Mouse (Mus musculus) intestine, embryonic 14.5 days (tissue): Measurements from ENCODE around the gene Rab42. TPM values are rescaled to one million over a fixed set of nuclear protein-coding genes. Genes with fewer than 3 reads are reported as not detected.

Source experiments
- ATAC-seq: fragments of 200-750 bp; cut with Nextera tagmentation; replicated peaks from 2 replicates; pipeline ENCODE4 v1.8.0; 2017; ENCODE audit warnings: low read depth, moderate number of reproducible peaks, moderate TSS enrichment, moderate library complexity; ENCODE audit not compliant: low FRiP score, low TSS enrichment
- DNase-seq: peaks from one replicate; pipeline ENCODE4 v3.0.0-alpha.2; 2018; ENCODE audit warnings: low spot score
- H3K27ac ChIP-seq: fragments of 300-500 bp; sonication (generic); 2 replicates; pipeline ENCODE4 v1.5.1; 2014; ENCODE audit warnings: low read depth, mild to moderate bottlenecking, control low read depth
- H3K27me3 ChIP-seq: fragments of 300-500 bp; sonication (generic); replicated peaks from 2 replicates; pipeline ENCODE4 v1.6.1; 2014; ENCODE audit warnings: low read length, control low read depth; ENCODE audit not compliant: control insufficient read depth, insufficient read depth
- H3K36me3 ChIP-seq: fragments of 300-500 bp; sonication (generic); 2 replicates; pipeline ENCODE4 v1.6.1; 2014; ENCODE audit warnings: low read length, control low read depth; ENCODE audit not compliant: control insufficient read depth, insufficient read depth
- H3K4me1 ChIP-seq: fragments of 300-500 bp; sonication (generic); replicated peaks from 2 replicates; pipeline ENCODE4 v1.6.1; 2014; ENCODE audit warnings: low read length, control low read depth, mixed read lengths; ENCODE audit not compliant: control insufficient read depth, insufficient read depth
- H3K4me2 ChIP-seq: fragments of 300-500 bp; sonication (generic); 2 replicates; pipeline ENCODE4 v1.6.1; 2014; ENCODE audit warnings: low read length
- H3K4me3 ChIP-seq: fragments of 300-500 bp; sonication (generic); 2 replicates; pipeline ENCODE4 v1.5.1; 2014; ENCODE audit warnings: low read depth, low read length, control low read depth, mixed read lengths
- H3K9ac ChIP-seq: fragments of 300-500 bp; sonication (generic); 2 replicates; pipeline ENCODE4 v1.6.1; 2014; ENCODE audit warnings: mild to moderate bottlenecking, low read length
- H3K9me3 ChIP-seq: fragments of 300-500 bp; sonication (generic); 2 replicates; pipeline ENCODE4 v1.6.1; 2016; ENCODE audit warnings: low read length, control low read depth; ENCODE audit not compliant: control insufficient read depth
- WGBS: fragments of 180-500 bp; shearing (Covaris S2); extraction: QIAGEN DNeasy Blood & Tissue Kit; methylation state at CpG from one replicate; pipeline ENCODE4 v1.1.7; 2014; 5-methylcytosine and 5-hydroxymethylcytosine counted together
- polyA plus RNA-seq: library from polyadenylated mRNA; unstranded; fragments of >200 nt; fragmentation: Nextera tagmentation; extraction: Ambion mirVana; gene quantifications from 2 replicates; pipeline ENCODE4 v1.2.1, GENCODE M21; 2014

Rab42 gene
- polyA plus RNA-seq, 1 experiment from 2014 or later: 1.6 TPM

DNA sequence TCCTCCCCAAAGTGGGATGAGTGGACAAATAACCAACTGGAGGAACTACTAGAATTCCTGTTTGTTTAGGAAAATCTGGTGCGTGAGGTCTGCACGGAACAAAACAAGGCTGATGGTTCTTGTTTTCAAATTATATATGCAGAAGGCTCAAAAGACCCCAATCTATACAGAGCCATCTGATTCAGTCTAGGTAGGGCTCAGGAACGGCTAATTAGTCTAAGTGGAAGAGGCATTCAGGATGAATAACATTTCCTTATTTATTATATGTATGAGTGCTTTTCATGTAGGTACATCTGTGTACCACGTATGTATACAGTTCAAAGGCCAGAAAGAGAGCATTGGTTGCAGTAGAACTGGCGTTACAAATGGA lies 42.6 kb upstream of the Rab42 start:
- DNase-seq: no peak
- H3K27me3 ChIP-seq: no peaks in the 10 kb centered on the region
- H3K27ac ChIP-seq: 0 out of 2 replicates have a peak overlapping the region, but pooled peaks have one; percentile 67
- peak; percentile 2; the same call in 1 of the 2 replicates for ATAC-seq
- peaks cover 6% of the 10 kb centered on the region for H3K36me3 ChIP-seq
- 44% methylated on average over 5 of the region's 5 CpGs for WGBS
- peak overlapping the region; percentile 88; the same call in 1 of the 2 replicates for H3K9ac ChIP-seq
- H3K9me3 ChIP-seq: no peaks in the 10 kb centered on the region
- peak overlapping the region; percentile 88; the same call in 1 of the 2 replicates for H3K4me2 ChIP-seq
- H3K4me1 ChIP-seq: peaks cover 12% of the 10 kb centered on the region
- peak overlapping the region; percentile 79; the same call in 1 of the 2 replicates for H3K4me3 ChIP-seq

DNA sequence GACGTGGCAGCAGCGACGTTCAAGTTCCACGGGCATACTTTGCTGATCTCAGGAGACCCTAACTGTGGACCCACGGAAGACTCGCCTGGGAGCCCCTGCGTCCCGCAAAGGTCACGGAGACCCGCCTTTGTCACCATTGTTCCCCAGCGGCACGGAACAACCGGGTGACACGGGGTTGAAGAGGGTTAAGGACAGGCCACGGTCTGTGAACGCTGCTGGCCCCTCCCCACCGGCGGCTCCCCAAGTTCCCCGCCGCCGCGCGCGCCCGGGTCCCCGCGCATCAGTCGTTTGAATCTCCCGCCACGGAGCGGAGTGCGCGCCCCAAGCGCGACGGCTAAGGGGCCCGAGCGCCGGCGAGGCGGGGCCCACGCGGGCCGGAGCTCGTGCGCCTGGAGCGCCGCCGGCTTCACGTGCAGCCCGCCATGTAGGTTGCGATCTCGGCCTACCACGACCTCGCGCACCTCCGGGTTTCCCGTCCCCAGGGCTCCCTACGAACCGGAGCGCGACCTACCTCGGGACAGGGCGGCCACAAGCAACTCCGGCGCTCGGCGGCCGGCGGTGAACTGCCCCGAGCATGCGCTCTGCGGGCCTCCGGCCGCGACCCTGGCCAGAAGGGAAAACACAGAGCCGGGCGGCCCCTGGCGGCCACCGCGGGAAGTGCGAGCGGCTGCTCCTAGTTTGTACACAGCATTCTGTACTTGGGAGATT lies 42.1 kb upstream of the Rab42 start:
- Histone ChIP-seq H3K9ac (peak overlapping the region; percentile 88), H3K4me1 (peaks cover 12% of the 10 kb centered on the region), H3K9me3 (no peaks in the 10 kb centered on the region), H3K4me2 (peak overlapping the region; percentile 88), H3K27ac (peak overlapping the region; percentile 67), H3K4me3 (peak overlapping the region; percentile 79), H3K27me3 (no peaks in the 10 kb centered on the region), H3K36me3 (peaks cover 5% of the 10 kb centered on the region; the same call in 1 of the 2 replicates)
- peak; percentile 85 for ATAC-seq
- DNase-seq: peak; percentile 99
- under 1% methylated on average over 83 of the region's 83 CpGs for WGBS

DNA sequence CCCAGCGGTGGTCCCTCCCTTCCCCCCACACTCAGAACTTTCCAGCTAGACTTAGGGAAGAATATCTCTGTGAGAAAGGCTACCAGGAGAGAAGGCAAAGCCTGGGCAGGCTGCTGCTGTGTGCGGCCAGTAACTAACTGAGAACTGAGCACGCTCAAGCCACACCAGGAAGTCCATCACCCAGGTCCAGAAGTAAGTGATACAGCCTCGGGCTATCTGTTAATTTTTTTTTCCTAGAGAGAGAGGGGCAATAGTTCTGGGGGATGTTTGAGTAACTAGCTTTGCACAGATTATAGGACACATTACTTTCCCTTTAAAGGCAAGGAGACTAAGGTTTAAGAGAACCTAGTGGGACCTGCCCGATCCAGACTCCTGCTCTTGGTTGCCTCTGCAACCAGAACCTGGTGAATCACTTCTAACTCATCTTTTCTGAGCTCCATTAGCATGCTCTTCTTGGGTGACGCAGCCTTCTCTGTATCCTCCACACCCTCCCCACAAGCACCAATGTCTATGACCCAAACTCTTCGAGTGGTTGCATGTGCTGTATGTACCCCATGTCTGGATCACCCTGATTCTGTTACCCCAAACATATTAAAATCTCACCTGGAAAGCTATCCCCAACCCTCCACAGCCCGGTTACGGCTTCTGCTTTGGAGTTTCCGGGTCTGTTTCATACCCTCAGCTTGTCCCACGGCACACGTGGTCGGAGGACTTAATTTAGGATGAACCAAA lies 41.4 kb upstream of the Rab42 start:
- H3K4me1 ChIP-seq: peaks cover 12% of the 10 kb centered on the region
- DNase-seq (peak; percentile 76), ATAC-seq (no peak; the same call in 1 of the 2 replicates)
- H3K27ac ChIP-seq: peak overlapping the region; percentile 67; the same call in 1 of the 2 replicates
- peak overlapping the region; percentile 88 for H3K9ac ChIP-seq
- 6% methylated on average over 13 of the region's 13 CpGs for WGBS
- H3K27me3 ChIP-seq: no peaks in the 10 kb centered on the region
- H3K4me3 ChIP-seq: peak overlapping the region; percentile 79
- peaks cover 10% of the 10 kb centered on the region for H3K36me3 ChIP-seq
- H3K9me3 ChIP-seq: no peaks in the 10 kb centered on the region
- peak overlapping the region; percentile 88 for H3K4me2 ChIP-seq

DNA sequence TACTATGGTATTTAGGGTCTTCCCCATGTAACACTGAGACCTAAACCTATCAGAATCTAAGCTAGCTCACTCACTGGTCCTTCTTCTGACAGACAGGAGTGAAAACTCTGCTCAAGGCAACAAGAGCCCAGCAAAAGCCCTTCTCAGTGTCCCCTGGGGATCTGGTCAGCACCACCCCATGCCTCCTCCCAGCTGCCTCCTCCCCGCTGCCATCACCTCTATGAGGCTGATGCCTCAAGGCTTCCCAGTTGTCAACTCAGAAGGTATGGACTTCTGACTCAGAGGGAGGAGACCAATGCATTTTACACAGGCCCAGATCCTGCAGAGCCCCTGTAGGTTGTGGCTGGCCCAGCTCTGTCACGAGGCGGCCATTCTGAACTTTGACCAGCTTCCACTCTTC lies 38.3 kb upstream of the Rab42 start:
- Histone ChIP-seq H3K36me3 (peaks cover 39% of the 10 kb centered on the region), H3K4me1 (peaks cover 12% of the 10 kb centered on the region), H3K4me2 (no peak overlapping the region), H3K27ac (no peak overlapping the region), H3K9me3 (no peaks in the 10 kb centered on the region), H3K9ac (no peak overlapping the region), H3K27me3 (no peaks in the 10 kb centered on the region), H3K4me3 (no peak overlapping the region)
- WGBS: 86% methylated on average over 3 of the region's 3 CpGs
- ATAC-seq: no peak
- no peak for DNase-seq

DNA sequence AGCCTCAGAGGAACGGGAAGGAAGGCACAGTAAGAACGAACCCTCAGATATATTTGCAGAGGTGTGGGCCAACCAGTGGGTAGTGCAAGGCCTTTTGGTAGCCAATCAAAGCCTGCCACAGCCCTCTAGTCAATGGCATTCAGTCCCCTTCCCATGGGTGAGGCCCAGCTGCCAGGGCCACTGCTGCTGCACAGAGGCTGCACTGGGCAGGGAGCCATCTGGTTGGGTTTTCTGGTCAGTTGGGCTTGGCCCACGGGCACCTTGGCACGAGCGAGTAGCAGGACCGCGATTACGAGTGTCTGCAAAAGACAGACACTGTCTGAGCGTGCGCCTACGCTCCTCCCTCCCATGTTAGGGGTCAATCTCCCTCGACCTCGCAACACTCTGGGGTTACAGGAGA lies 35.8 kb upstream of the Rab42 start:
- DNase-seq (no peak), ATAC-seq (no peak)
- H3K4me3 ChIP-seq: no peak overlapping the region
- no peaks in the 10 kb centered on the region for H3K9me3 ChIP-seq
- no peak overlapping the region for H3K9ac ChIP-seq
- peaks cover 60% of the 10 kb centered on the region for H3K36me3 ChIP-seq
- 94% methylated on average over 13 of the region's 13 CpGs for WGBS
- H3K27ac ChIP-seq: no peak overlapping the region
- H3K4me1 ChIP-seq: peaks cover 4% of the 10 kb centered on the region; the same call in 1 of the 2 replicates
- H3K4me2 ChIP-seq: no peak overlapping the region
- H3K27me3 ChIP-seq: no peaks in the 10 kb centered on the region

DNA sequence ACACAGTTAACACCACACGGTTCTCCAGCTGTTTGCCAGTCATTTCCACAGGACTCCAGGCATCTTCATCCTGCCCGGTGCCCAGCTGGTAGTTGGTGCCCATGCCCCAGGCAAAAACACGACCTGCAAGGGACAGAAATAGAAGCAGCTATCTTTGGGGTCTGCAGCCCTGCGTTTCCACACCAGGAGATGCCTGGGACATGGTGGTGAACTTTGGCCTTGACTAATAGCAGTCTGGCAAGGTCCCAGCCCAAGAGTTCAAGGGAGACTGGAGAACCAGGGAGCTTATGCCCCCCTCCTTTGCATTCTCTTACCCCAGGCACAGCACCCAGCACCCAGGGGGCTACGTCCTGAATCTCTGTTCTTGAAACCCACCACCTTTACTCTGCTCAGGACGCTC lies 29.7 kb upstream of the Rab42 start:
- ATAC-seq (no peak), DNase-seq (no peak)
- no peaks in the 10 kb centered on the region for H3K9me3 ChIP-seq
- H3K4me3 ChIP-seq: no peak overlapping the region
- WGBS: 86% methylated on average over 6 of the region's 6 CpGs
- no peak overlapping the region for H3K9ac ChIP-seq
- no peaks in the 10 kb centered on the region for H3K27me3 ChIP-seq
- H3K4me2 ChIP-seq: no peak overlapping the region
- H3K27ac ChIP-seq: no peak overlapping the region
- peaks cover 59% of the 10 kb centered on the region for H3K36me3 ChIP-seq
- H3K4me1 ChIP-seq: peaks cover 10% of the 10 kb centered on the region

DNA sequence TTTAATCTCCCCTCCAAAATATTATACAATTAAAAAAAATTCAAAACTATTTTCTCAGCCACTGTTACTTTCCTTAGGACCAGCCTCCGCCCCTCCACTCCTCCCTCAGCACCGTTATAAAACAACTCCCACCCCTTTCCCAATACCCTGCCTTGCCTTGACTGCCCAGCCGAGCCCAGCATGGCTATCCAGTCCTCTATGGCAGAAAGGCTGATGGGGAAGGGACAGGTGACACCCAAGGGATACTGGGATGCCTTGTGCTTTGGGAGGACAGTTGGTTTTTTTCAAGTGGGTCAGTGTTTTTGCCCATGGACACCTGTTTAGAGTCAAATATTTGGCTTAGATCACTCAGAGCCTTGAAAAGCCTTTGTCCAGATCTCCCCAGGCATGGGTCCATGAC lies 28.8 kb upstream of the Rab42 start:
- H3K9ac ChIP-seq: no peak overlapping the region
- H3K9me3 ChIP-seq: no peaks in the 10 kb centered on the region
- H3K36me3 ChIP-seq: peaks cover 50% of the 10 kb centered on the region
- H3K4me3 ChIP-seq: no peak overlapping the region
- no peaks in the 10 kb centered on the region for H3K27me3 ChIP-seq
- H3K4me1 ChIP-seq: peaks cover 10% of the 10 kb centered on the region
- DNase-seq: no peak
- H3K27ac ChIP-seq: no peak overlapping the region
- no peak overlapping the region for H3K4me2 ChIP-seq
- ATAC-seq: no peak
- WGBS: 79% methylated on average over 3 of the region's 3 CpGs

DNA sequence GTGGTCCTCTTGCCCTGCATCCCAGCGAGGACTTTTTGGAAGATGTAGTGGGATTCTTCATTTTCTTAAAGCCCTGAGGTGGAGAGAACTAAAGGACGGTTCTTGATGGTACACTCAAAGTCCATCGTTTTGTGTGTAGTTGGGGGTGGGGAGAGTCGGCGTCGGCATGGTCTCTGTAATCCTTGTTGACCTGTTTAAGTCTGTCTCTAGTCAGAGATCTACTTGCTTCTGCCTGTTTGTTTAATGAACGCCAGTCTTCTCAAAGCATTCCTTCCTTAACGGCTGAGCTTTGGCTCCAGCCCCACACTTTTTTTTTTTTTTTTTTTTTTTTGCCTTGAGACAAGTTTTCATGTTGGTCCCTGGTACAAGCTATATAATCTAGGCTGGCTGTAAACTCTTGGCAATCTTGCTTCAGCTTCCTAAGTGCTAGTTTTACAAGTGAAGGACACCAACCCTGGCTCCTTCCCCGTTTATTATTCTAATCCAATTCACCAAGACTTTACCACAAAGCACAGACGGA lies 26.7 kb upstream of the Rab42 start:
- ATAC-seq (peak; percentile 11; the same call in 1 of the 2 replicates), DNase-seq (no peak)

More for the DNA sequence above, 26.7 kb upstream of the Rab42 start:
- no peaks in the 10 kb centered on the region for H3K9me3 ChIP-seq
- WGBS: 8% methylated on average over 10 of the region's 10 CpGs
- peak overlapping the region; percentile 87 for H3K27ac ChIP-seq
- H3K4me1 ChIP-seq: peaks cover 10% of the 10 kb centered on the region
- no peaks in the 10 kb centered on the region for H3K27me3 ChIP-seq
- H3K36me3 ChIP-seq: peaks cover 44% of the 10 kb centered on the region
- peak overlapping the region; percentile 84 for H3K9ac ChIP-seq
- peak overlapping the region; percentile 85 for H3K4me3 ChIP-seq
- H3K4me2 ChIP-seq: peak overlapping the region; percentile 79
